ENCODE assay signal across 11 mouse cellular contexts in the genomic region with DNA sequence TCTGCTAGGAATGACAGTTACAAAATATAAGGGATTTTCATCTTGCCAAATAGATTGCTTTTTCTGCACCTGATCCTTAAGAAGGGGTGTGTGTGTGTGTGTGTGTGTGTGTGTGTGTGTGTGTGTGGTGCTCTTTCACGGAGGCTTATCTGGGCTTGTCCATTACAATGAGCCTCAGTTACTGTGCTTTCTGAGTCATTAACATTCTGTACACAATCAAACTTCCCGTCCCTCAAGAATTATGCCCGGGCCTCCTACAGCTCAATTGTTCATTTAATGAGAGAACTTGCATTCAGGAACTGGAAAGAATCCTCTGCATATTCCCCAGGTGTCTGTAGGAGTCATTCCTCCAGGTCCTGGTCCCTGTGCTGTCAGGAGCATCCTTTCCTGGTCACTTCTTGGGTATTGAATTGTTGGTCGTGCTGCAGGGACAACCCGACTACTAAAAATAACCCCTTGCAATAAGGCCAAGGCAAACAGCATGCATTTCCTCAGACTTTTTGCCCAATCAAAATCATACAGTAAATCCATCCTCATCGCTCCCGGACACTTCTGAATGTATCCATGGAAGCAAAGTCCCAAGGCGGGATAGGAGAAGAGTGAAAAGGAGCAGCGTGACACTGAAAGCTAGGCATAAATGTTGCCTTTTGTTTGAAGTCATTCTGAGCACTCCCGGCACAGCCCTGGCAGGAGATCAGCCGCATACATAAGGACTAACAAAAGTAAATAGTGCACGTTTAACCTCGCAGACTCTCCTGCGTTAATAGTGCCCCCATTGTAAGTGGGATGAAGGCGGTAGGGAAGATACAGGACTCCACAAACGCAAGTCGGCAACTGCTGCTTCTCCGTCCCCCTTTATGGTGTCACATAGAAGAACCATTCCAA. TPM values are rescaled to one million over a fixed set of nuclear protein-coding genes. Genes with fewer than 3 reads are reported as not detected.
DNase-seq lines count a peak whose midpoint lies in the region; ATAC-seq lines count a peak whose summit lies in the region.
"Had no signal": no experiment of that assay in that cellular context is flagged by ENCODE, and none has a peak within 500 bp of the region (broad histone marks: within the 10 kb centered on the region; RNA-seq: fewer than 3 reads in every experiment).

No protein-coding gene starts in this region.

- no peak overlapping the region for H3K27ac ChIP-seq in heart, embryonic 15.5 days
- H3K27ac ChIP-seq in heart, embryonic 16.5 days (ENCODE audit: low read length): no peak overlapping the region
- H3K27ac ChIP-seq in midbrain, embryonic 16.5 days (ENCODE audit: low read length): peak overlapping the region; percentile 63

- WGBS in heart, embryonic 15.5 days: 19% methylated on average over 18 of the region's 18 CpGs
- 14% methylated on average over 18 of the region's 18 CpGs for WGBS in heart, embryonic 16.5 days
- 23% methylated on average over 18 of the region's 18 CpGs for WGBS in midbrain, embryonic 16.5 days

- no peaks in the 10 kb centered on the region for H3K36me3 ChIP-seq in heart, embryonic 15.5 days
- H3K36me3 ChIP-seq in heart, embryonic 16.5 days (ENCODE audit: control insufficient read depth, insufficient read depth): no peaks in the 10 kb centered on the region
- no peaks in the 10 kb centered on the region for H3K36me3 ChIP-seq in midbrain, embryonic 16.5 days (ENCODE audit: control insufficient read depth, insufficient read depth, low read length)

- no peak for ATAC-seq in heart, embryonic 15.5 days (replicated peaks; ENCODE audit: insufficient number of reproducible peaks, insufficient read depth, low FRiP score, low read depth)
- no peak for ATAC-seq in heart, embryonic 16.5 days (replicated peaks; ENCODE audit: extremely low read depth, insufficient read depth, low FRiP score)
- ATAC-seq in midbrain, embryonic 16.5 days: peak; percentile 76
- no peak for ATAC-seq in megakaryocyte progenitor cell, adult 5-6 weeks (replicated peaks; ENCODE audit: poor library complexity)

- no peak overlapping the region for H3K9ac ChIP-seq in heart, embryonic 15.5 days
- H3K9ac ChIP-seq in heart, embryonic 16.5 days (ENCODE audit: low read length): no peak overlapping the region; the same call in 1 of the 2 replicates
- H3K9ac ChIP-seq in midbrain, embryonic 16.5 days (ENCODE audit: low read depth, low read length): 0 out of 2 replicates have a peak overlapping the region, but pooled peaks have one; percentile 34

- no peak for DNase-seq in heart, adult 8-10 months (ENCODE audit: low spot score)
- DNase-seq in cerebellum, adult 9-10 months: peak; percentile 73
- DNase-seq in adrenal gland, postnatal 14 days: no peak
- DNase-seq in adrenal gland, postnatal 36 days: no peak
- DNase-seq: lung, postnatal 4 days; thymus, postnatal 14 days had no signal

- H3K9me3 ChIP-seq in heart, embryonic 15.5 days (replicated peaks): no peaks in the 10 kb centered on the region
- H3K9me3 ChIP-seq in heart, embryonic 16.5 days (replicated peaks; ENCODE audit: control insufficient read depth, low read length): no peaks in the 10 kb centered on the region
- no peaks in the 10 kb centered on the region for H3K9me3 ChIP-seq in midbrain, embryonic 16.5 days (replicated peaks; ENCODE audit: control insufficient read depth, low read length, poor library complexity, severe bottlenecking)

- H3K4me1 ChIP-seq in heart, embryonic 15.5 days (replicated peaks): no peaks in the 10 kb centered on the region
- no peaks in the 10 kb centered on the region for H3K4me1 ChIP-seq in heart, embryonic 16.5 days (ENCODE audit: control insufficient read depth, insufficient read depth, low read length)
- 0 out of 2 replicates have a peak, but pooled peaks cover 2% of the 10 kb centered on the region for H3K4me1 ChIP-seq in midbrain, embryonic 16.5 days (ENCODE audit: control insufficient read depth, insufficient read depth, low read length)

- H3K4me2 ChIP-seq in heart, embryonic 15.5 days: peak overlapping the region; percentile 53
- H3K4me2 ChIP-seq in heart, embryonic 16.5 days (ENCODE audit: low read depth, low read length): peak overlapping the region; percentile 51
- peak overlapping the region; percentile 57 for H3K4me2 ChIP-seq in midbrain, embryonic 16.5 days (ENCODE audit: low read length)

- H3K27me3 ChIP-seq in heart, embryonic 15.5 days: no peaks in the 10 kb centered on the region
- H3K27me3 ChIP-seq in heart, embryonic 16.5 days (ENCODE audit: control insufficient read depth, insufficient read depth, low read length): no peaks in the 10 kb centered on the region
- H3K27me3 ChIP-seq in midbrain, embryonic 16.5 days (ENCODE audit: control insufficient read depth, insufficient read depth, low read depth, low read length): no peaks in the 10 kb centered on the region
- H3K27me3 ChIP-seq: CH12.LX had no signal

- H3K4me3 ChIP-seq in heart, embryonic 15.5 days: peak overlapping the region; percentile 34
- peak overlapping the region; percentile 30 for H3K4me3 ChIP-seq in heart, embryonic 16.5 days (ENCODE audit: low read length)
- peak overlapping the region; percentile 35 for H3K4me3 ChIP-seq in midbrain, embryonic 16.5 days (ENCODE audit: low read depth, low read length)

RNA-seq across cellular contexts. Expression of gene Ndp, which starts 1.1 kb away (rescaled TPM):
- 0.93 and 1.2 TPM in 2 replicates for polyA plus RNA-seq in heart, embryonic 15.5 days (2015; fragmentation: Nextera tagmentation; extraction: Ambion mirVana)
- not detected for total RNA-seq in heart, adult 8-10 months (2022)
- polyA plus RNA-seq in heart, embryonic 16.5 days (2015; fragmentation: Nextera tagmentation; extraction: Ambion mirVana): 0.75 and 0.79 TPM in 2 replicates
- polyA plus RNA-seq in midbrain, embryonic 16.5 days (2015; fragmentation: Nextera tagmentation; extraction: Ambion mirVana): 7.0 and 7.8 TPM in 2 replicates
- total RNA-seq in adrenal gland, postnatal 14 days (2021): not detected in 2 replicates
- not detected for total RNA-seq in adrenal gland, postnatal 36 days (2021)
- total RNA-seq in megakaryocyte progenitor cell, adult 5-6 weeks (2015): not detected in 2 replicates
- not detected in 2 replicates for total RNA-seq in megakaryocyte progenitor cell, adult 5-6 weeks (2017)
- total RNA-seq: CH12.LX had no signal
